Mouse (Mus musculus): ENCODE results near the gene D430041D05Rik. TPM values are rescaled to one million over a fixed set of nuclear protein-coding genes. Genes with fewer than 3 reads are reported as not detected.

The D430041D05Rik gene
- polyA plus RNA-seq (2012; rRNA removed), result under 0.01 TPM in 1 of 2 replicates, not detected in the other

GRCm38 (mm10) chr2:104410963-104411545, at the start of gene D430041D05Rik:
Gene D430041D05Rik (minus strand): TSS chr2:104411013.

GRCm38 (mm10) chr2:104122505-104123378, 288.1 kb downstream of the D430041D05Rik start, which contains the start of gene A930018P22Rik:
Gene A930018P22Rik (plus strand): TSS chr2:104122769.

GRCm38 (mm10) chr2:104095741-104096213, 315.0 kb downstream of the D430041D05Rik start, which contains the start of gene Cd59a:
Gene Cd59a (plus strand): TSS chr2:104095801.

Other genes with a start within 250 kb of the D430041D05Rik start
- 7.9 and 8.4 TPM in 2 replicates for gene Hipk3, start 83.4 kb upstream of the D430041D05Rik start, polyA plus RNA-seq (2012; rRNA removed)
- gene Cstf3, start 179.5 kb upstream of the D430041D05Rik start, polyA plus RNA-seq (2012; rRNA removed), result 11.9 and 15.0 TPM in 2 replicates

Measured in liver, embryonic 18 days (tissue).